Mouse (Mus musculus) 3T3-L1 (cell line): ENCODE measurements at regions not wholly inside any gene's neighbourhood (a gene's known extent, or its start where the extent isn't known, plus 50 kb on each side); places are given as distances from the start of the nearest gene placed in this dataset.

Source experiments
- DNase-seq: peaks from one replicate; pipeline ENCODE4 v3.0.0-alpha.2; 2015; ENCODE audit warnings: low read depth, low spot score

DNA sequence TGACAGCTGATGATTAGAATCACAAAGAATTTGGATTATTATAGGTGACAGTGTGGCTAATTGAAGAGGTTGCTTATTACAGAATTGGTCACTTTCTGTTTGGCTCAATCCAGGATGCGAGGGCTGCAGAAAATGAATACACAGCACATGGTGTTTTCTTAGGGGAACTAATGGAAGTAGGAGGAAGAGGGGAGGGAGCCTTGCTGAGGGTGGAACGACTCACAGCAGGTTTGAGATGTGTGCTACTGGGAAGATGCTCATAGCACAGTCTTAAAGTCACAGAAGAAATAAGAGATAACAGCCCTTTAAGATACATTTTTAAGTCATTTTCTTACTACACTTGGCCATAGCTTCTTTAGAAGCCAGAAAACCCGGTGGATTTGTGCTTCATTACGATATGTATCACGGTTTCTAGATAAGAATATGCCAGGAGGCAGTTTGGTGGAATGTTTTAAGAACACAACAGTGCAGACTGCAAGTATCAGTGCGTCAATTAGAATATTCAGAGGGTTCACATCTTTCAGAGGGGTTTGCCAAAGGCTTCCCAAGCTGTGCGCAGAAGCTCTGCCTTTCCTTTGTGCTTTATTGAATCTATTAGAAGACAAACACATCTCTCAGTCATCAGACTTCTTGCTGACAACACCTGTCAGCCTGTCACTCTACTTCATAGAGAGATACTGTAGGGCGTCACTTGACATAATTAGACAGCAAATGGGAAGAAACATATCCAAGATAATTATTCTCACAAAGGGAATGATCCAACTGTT, 853.7 kb downstream of the Otol1 start:
- DNase-seq: no peak

GRCm38 (mm10) chr3:70873688-70874551, 866.5 kb downstream of the Otol1 start:
- peak; percentile 62 for DNase-seq

DNA sequence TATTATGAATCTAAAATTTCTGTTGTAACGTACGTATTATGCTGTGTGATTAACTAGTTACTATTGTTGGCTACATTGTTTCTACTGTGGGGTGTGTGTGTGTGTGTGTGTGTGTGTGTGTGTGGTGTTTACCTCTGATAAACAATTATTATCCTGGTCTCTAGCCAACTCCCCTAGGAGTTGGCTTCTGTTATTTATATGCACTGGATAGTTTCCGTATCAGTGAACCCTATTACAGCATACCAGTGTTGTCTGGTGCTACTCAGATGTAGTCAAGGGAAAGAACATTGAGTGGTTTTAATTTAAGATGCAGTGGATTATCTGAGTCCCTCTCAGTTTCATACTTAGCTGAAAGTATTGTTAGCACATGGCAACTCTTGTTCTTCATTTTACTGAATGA, 867.2 kb downstream of the Otol1 start:
- no peak for DNase-seq
